Mouse (Mus musculus): Measurements from ENCODE around the gene Ap3d1. TPM values are rescaled to one million over a fixed set of nuclear protein-coding genes. Genes with fewer than 3 reads are reported as not detected.

Gene Ap3d1
- polyA plus RNA-seq, 1 experiment from 2014 or later: 41.3 TPM

DNA sequence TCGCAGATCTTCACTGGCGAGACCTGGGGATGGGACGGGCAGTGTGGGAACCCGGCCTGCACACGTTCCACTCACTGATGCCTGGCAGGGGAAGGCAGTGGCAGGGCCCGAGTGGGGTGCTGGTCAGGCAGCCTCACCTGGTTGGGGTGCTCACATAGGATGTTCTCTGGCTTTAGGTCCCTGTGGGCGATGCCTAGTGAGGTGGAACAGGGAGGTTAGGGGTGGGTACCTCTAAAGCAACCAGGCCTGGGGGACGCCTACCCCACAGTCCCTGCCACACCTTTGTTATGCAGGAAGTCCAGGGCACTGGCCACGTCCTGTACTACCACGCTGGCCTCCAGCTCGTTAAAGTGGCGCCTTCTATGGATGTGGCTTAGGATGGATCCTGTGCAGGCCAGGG, 73.0 kb downstream of the Ap3d1 start:
- Histone ChIP-seq H3K27ac (ENCODE audit: low read depth, low read length) (no peak overlapping the region), H3K36me3 (ENCODE audit: control insufficient read depth, insufficient read depth) (peaks cover 69% of the 10 kb centered on the region), H3K4me3 (ENCODE audit: low read depth, low read length) (no peak overlapping the region), H3K4me2 (replicated peaks; ENCODE audit: low read depth) (no peak overlapping the region), H3K9ac (ENCODE audit: low read depth, low read length) (no peak overlapping the region), H3K9me3 (ENCODE audit: control insufficient read depth) (no peaks in the 10 kb centered on the region), H3K4me1 (replicated peaks; ENCODE audit: control insufficient read depth, insufficient read depth, low read length) (peaks cover 9% of the 10 kb centered on the region), H3K27me3 (replicated peaks; ENCODE audit: control insufficient read depth, insufficient read depth, low read length) (no peaks in the 10 kb centered on the region)
- 79% methylated on average over 12 of the region's 12 CpGs for WGBS
- ATAC-seq: 0 out of 2 replicates have a peak, but pooled peaks have one; percentile 3
- no peak for TF ChIP-seq CTCF (IDR thresholded peaks at IDR 0.05; ENCODE audit: low read depth)

DNA sequence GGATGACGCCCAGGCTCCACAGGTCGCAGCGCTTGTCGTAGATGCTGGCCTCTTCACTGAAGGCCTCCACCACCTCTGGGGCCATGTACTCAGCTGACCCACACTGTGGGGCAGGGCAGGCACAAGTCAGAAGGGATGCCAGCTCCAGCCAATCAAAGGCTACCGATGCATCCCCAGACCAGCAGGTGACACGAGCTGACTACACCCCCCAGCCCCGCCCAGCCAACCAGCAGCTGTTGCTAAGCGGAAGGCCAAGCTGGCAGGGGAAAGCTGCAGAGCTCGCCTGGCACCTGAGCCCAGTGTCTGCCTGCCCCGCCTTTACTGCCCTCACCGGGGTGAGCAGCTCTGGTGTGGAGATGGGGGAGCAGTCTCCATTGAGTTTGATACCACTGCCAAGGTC, 73.5 kb downstream of the Ap3d1 start:
- H3K36me3 ChIP-seq (ENCODE audit: control insufficient read depth, insufficient read depth): peaks cover 69% of the 10 kb centered on the region
- no peak overlapping the region for H3K9ac ChIP-seq (ENCODE audit: low read depth, low read length)
- ATAC-seq: peak; percentile 18; the same call in 1 of the 2 replicates
- no peak for TF ChIP-seq CTCF (IDR thresholded peaks at IDR 0.05; ENCODE audit: low read depth)
- H3K27me3 ChIP-seq (replicated peaks; ENCODE audit: control insufficient read depth, insufficient read depth, low read length): no peaks in the 10 kb centered on the region
- H3K4me1 ChIP-seq (replicated peaks; ENCODE audit: control insufficient read depth, insufficient read depth, low read length): peaks cover 5% of the 10 kb centered on the region
- H3K27ac ChIP-seq (ENCODE audit: low read depth, low read length): no peak overlapping the region
- no peak overlapping the region for H3K4me2 ChIP-seq (replicated peaks; ENCODE audit: low read depth)
- WGBS: 61% methylated on average over 11 of the region's 11 CpGs
- H3K4me3 ChIP-seq (ENCODE audit: low read depth, low read length): no peak overlapping the region
- no peaks in the 10 kb centered on the region for H3K9me3 ChIP-seq (ENCODE audit: control insufficient read depth)

- Histone ChIP-seq H3K9me3 (ENCODE audit: control insufficient read depth) (no peaks in the 10 kb centered on the region), H3K9ac (ENCODE audit: low read depth, low read length) (no peak overlapping the region), H3K4me3 (ENCODE audit: low read depth, low read length) (no peak overlapping the region), H3K36me3 (ENCODE audit: control insufficient read depth, insufficient read depth) (peaks cover 61% of the 10 kb centered on the region), H3K4me2 (replicated peaks; ENCODE audit: low read depth) (no peak overlapping the region), H3K27me3 (replicated peaks; ENCODE audit: control insufficient read depth, insufficient read depth, low read length) (no peaks in the 10 kb centered on the region), H3K4me1 (replicated peaks; ENCODE audit: control insufficient read depth, insufficient read depth, low read length) (peaks cover 4% of the 10 kb centered on the region; the same call in 1 of the 2 replicates), H3K27ac (ENCODE audit: low read depth, low read length) (no peak overlapping the region)
- no peak for ATAC-seq
- no peak for TF ChIP-seq CTCF (IDR thresholded peaks at IDR 0.05; ENCODE audit: low read depth)
- WGBS: 78% methylated on average over 19 of the region's 19 CpGs
Measured at GRCm38 (mm10) chr10:80666837-80667412, 75.1 kb downstream of the Ap3d1 start.

DNA sequence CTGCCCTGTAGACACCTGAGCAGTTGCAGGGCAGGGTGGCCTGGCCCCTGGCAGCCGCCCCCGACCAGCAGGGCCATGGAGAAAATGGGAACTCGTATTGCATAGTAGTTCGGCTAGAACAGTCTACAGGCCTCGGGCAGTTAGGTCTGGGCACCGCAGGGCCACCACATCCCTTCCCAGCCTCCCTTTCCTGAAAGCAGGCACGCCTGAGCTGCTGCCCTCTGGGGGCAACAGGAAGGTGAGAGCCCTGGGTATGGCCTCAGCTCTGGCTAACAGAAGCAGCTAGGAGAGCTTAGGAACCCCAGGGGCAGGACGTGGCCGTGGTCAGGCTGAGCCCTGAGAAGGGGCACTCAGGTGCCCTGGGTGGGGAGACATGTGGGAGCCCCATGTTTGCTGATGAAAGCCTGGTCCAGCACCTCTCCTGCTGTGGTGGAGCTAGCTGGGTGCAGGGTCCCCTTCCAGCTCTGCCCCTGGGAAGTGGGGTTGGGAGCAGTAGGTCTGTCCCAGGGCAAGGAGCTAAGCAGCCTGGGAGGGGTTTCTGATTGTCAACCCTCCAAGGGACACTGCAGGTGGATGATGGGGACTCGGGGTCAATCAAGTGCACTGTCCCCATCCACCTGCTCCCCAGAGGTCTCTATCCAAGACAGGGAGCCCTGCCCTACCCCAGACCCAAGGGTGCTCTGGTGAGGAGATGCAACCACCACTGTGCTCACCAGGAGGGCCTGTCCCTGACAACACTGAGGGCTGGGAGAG, 75.9 kb downstream of the Ap3d1 start:
- Histone ChIP-seq H3K4me2 (replicated peaks; ENCODE audit: low read depth) (no peak overlapping the region), H3K9me3 (ENCODE audit: control insufficient read depth) (no peaks in the 10 kb centered on the region), H3K27ac (ENCODE audit: low read depth, low read length) (no peak overlapping the region), H3K9ac (ENCODE audit: low read depth, low read length) (no peak overlapping the region), H3K4me3 (ENCODE audit: low read depth, low read length) (no peak overlapping the region), H3K36me3 (ENCODE audit: control insufficient read depth, insufficient read depth) (peaks cover 53% of the 10 kb centered on the region), H3K4me1 (replicated peaks; ENCODE audit: control insufficient read depth, insufficient read depth, low read length) (peaks cover 4% of the 10 kb centered on the region; the same call in 1 of the 2 replicates), H3K27me3 (replicated peaks; ENCODE audit: control insufficient read depth, insufficient read depth, low read length) (no peaks in the 10 kb centered on the region)
- no peak for TF ChIP-seq CTCF (IDR thresholded peaks at IDR 0.05; ENCODE audit: low read depth)
- 78% methylated on average over 10 of the region's 10 CpGs for WGBS
- no peak for ATAC-seq

- H3K27ac ChIP-seq (ENCODE audit: low read depth, low read length): peak overlapping the region; percentile 70
- no peak overlapping the region for H3K9ac ChIP-seq (ENCODE audit: low read depth, low read length)
- peak overlapping the region; percentile 13; the same call in 1 of the 2 replicates for H3K4me2 ChIP-seq (replicated peaks; ENCODE audit: low read depth)
- H3K4me3 ChIP-seq (ENCODE audit: low read depth, low read length): no peak overlapping the region
- no peaks in the 10 kb centered on the region for H3K9me3 ChIP-seq (ENCODE audit: control insufficient read depth)
- WGBS: 52% methylated on average over 4 of the region's 4 CpGs
- H3K36me3 ChIP-seq (ENCODE audit: control insufficient read depth, insufficient read depth): peaks cover 46% of the 10 kb centered on the region
- H3K4me1 ChIP-seq (replicated peaks; ENCODE audit: control insufficient read depth, insufficient read depth, low read length): peaks cover 4% of the 10 kb centered on the region; the same call in 1 of the 2 replicates
- no peak for TF ChIP-seq CTCF (IDR thresholded peaks at IDR 0.05; ENCODE audit: low read depth)
- H3K27me3 ChIP-seq (replicated peaks; ENCODE audit: control insufficient read depth, insufficient read depth, low read length): no peaks in the 10 kb centered on the region
- ATAC-seq: no peak
Measured at GRCm38 (mm10) chr10:80665459-80665858, 76.6 kb downstream of the Ap3d1 start.

DNA sequence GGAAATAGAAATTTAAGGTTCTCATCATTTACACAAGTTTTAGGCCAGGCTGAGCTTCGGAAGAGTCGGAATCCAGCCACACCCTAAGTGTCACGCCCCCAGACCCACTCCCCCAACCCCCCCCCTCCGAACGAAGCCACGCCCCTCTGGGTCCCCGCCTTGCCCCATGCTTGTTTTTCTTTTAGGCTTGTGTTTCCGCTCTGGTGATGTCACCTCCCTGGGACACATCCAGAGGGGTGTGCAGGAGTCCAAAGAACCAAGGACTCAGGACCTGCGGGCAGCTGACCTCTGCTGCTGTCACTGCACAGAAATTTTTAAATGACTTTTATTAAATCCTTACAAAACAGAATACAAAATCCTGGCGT, 77.1 kb downstream of the Ap3d1 start:
- H3K36me3 ChIP-seq (ENCODE audit: control insufficient read depth, insufficient read depth): peaks cover 41% of the 10 kb centered on the region
- peak overlapping the region; percentile 55 for H3K4me2 ChIP-seq (replicated peaks; ENCODE audit: low read depth)
- TF ChIP-seq CTCF (IDR thresholded peaks at IDR 0.05; ENCODE audit: low read depth): no peak
- H3K27ac ChIP-seq (ENCODE audit: low read depth, low read length): peak overlapping the region; percentile 70
- no peaks in the 10 kb centered on the region for H3K9me3 ChIP-seq (ENCODE audit: control insufficient read depth)
- H3K4me1 ChIP-seq (replicated peaks; ENCODE audit: control insufficient read depth, insufficient read depth, low read length): peaks cover 4% of the 10 kb centered on the region; the same call in 1 of the 2 replicates
- 14% methylated on average over 10 of the region's 10 CpGs for WGBS
- H3K27me3 ChIP-seq (replicated peaks; ENCODE audit: control insufficient read depth, insufficient read depth, low read length): no peaks in the 10 kb centered on the region
- peak overlapping the region; percentile 14; the same call in 1 of the 2 replicates for H3K4me3 ChIP-seq (ENCODE audit: low read depth, low read length)
- no peak overlapping the region for H3K9ac ChIP-seq (ENCODE audit: low read depth, low read length)
- peak; percentile 46; the same call in 1 of the 2 replicates for ATAC-seq

All from intestine, postnatal 0 days (tissue).